Mouse (Mus musculus): ENCODE data around the gene Calhm1.

Gene Calhm1

DNA sequence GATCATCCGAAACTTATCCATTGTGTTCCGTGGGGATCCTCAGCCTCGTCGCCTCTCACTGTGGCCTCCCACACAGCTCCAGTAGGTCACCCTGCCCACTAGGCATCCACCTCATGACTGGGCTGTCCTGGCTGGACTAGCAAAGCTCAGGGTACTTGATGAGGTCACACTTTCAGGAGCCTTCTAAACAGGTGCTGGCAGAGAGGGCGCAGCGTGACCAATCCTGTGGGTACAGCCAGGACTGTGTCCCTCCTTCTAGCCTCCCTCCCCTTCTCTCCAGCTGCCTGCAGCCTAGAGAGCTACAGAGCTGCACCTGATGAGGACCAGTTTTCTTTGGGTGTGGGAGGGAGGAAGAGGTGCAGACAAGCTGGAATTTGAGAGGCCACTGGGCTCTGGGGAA is at the start of gene Calhm1:
Gene Calhm1, minus strand, starts transcription at position 101 of the 400 bp plus-strand sequence.
- in situ Hi-C loops (cut with MboI; ENCODE audit: low sequenced_read_pairs): no loop called here

DNA sequence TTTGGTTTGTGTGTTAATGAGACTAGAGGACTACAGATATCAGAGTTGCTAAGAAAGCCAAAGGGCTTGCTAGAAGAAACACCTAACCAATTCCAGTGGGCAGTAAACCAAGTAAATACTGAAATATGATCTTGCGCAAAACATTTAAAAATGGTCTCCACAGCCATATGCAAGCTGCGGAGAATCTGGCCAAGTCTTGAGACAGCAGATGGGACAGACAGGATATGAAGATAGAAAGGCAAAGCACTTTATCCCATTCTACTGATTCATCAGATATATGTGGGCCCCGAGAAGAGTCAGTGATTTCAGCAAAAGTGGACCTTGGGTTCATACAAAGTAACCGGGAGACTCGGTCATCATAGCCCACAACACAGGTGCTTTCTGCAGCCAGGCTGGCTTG is 48.1 kb upstream of the Calhm1 start:
- in situ Hi-C loops (cut with MboI; ENCODE audit: low sequenced_read_pairs): no loop called here

DNA sequence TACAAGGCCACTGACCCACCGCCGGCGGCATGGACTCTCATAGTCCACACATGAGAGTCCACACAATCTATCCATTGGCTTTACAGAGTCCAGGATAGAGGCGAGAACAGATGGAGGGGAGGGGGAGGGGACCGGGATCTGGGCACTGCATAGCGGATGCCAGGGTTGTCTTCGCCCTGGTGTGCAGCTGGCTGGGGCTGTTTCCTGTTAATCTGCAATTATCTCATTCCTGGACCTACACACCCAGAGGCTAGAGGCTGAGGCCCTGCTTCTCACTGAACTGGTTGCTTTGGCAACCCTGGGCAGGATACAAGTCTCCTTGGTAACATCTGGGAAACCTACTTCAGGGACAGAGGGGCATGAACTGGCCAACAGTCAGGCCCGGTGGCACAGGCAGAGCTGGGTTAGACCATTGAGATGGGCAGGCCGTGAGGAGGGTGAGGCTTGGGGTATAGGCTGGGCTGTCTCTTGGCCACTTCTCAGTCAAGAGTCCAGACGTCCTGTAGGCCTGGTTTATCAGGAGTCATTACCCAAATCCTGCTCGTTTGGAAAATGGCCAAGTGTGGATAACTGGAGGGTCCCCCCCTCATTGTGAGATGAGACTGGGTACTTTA is 44.6 kb upstream of the Calhm1 start:
- in situ Hi-C loops (cut with MboI; ENCODE audit: low sequenced_read_pairs): no loop called here

DNA sequence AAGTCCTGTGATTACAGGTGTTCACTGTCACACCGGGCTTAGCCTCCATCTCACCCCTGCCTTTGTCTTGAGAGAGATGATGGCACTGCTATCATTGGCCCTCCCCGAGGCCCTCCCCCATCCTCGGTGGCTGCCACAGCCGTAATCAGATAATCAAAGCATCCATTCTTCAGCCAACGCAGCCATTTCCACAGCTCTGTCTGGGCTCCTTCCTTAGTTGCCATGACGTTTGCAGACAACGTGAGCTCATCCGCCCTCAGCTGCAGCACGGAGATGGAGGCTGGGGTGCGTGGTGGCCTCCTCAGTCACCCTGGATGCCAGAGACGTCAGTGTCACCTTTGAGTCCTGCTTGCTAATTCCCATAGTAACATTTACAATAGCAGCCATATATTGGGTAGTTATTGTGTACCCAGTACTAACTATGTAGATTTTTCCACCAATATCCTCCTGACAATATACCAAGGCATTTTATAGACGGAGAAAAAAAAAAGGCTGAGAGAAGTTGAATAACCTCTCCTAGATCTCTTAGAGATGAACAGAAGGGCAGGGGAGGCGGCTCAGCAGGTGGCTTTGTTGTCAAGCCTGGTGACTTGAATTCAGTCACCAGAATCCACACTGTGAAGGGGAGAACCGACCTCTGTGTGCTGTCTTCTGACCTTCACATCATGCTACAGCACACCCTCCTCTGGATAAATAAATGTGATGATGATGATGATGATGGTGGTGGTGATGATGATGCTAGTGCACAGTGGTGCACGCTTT is 42.6 kb upstream of the Calhm1 start:
- in situ Hi-C loops (cut with MboI; ENCODE audit: low sequenced_read_pairs): no loop called here

DNA sequence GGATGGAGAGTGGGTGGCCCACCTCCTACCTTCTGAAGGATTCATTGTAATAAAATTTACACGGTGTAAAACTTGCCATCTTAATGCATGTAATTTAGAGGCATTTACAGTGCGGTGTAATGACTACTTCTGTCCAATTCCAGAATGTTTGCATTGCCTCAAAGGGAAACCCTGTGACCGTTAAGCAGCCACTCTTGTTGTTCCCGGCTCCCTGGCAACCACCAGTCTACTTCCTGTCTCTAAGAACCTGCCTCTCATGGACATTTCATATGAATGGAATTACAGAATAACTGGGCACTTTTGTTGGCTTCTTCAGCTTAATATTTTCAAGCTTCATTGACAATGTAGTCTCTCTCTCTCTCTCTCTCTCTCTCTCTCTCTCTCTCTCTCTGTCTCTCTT is 40.7 kb upstream of the Calhm1 start:
- in situ Hi-C loops (cut with MboI; ENCODE audit: low sequenced_read_pairs): no loop called here

DNA sequence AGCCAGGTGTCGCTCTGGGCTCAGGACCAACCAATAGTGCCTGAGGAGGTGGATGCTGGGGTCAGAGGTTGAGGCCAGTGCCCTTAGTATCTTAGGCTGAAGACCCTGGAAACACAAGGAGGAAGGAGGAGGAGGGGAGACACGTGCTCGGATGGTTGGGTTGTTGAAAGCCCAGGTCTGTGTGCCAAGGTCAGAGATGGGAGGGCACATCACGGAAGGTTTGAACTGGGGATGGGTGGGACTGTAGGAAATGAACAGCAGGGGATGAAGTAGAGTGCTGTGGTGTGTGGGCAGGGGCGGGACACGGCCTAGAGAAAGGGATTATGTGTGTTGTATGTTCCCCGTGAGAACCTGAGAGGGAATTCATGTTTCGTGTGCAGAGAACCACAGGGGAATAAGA is 40.2 kb upstream of the Calhm1 start:
- in situ Hi-C loops (cut with MboI; ENCODE audit: low sequenced_read_pairs): no loop called here

DNA sequence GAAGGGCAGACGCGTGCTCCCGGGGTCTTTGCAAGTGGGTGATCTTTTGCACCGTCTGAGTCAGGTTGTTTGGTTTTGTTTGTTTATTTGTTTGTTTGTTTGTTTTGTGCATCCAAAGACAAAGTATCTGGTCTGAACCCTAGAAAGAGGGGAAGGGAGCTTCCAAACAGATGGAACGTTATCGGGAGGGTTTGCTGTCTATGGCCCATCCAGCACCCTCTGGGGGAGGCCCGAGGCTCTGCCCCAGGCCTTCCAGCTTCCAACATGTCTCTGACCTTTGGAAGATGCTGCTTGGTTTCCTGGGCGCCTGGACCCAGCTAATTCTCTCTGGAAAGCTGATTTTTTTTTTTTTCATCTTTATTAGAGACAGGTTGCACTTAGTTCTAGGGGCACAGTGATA is 36.0 kb upstream of the Calhm1 start:
- in situ Hi-C loops (cut with MboI; ENCODE audit: low sequenced_read_pairs): no loop called here

DNA sequence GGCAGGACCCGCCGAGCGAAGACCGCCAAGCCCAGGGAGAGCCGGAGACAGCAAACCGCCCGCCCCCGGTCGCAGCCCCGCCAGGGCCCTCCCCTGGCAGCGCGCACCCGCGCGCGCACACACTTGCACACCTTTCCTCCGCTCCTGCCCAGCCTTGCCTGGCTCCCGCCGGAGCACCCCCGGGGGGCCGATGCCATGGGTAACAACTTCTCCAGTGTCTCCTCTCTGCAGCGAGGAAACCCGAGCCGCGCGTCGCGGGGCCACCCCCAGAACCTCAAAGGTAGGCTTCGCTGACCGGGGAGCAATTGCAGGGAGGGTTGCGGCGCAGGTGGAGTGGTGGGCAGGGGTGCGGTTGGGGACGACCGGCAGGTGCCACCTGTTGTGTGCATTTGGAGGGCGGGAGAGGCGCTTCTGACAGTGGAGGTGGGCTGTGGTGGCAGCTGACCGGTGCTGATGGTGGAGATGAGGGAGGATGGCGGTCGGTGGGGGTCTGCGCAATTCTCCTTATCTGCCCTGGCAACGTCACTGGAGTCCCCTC is 35.3 kb upstream of the Calhm1 start:
- in situ Hi-C loops (cut with MboI; ENCODE audit: low sequenced_read_pairs): no loop called here

DNA sequence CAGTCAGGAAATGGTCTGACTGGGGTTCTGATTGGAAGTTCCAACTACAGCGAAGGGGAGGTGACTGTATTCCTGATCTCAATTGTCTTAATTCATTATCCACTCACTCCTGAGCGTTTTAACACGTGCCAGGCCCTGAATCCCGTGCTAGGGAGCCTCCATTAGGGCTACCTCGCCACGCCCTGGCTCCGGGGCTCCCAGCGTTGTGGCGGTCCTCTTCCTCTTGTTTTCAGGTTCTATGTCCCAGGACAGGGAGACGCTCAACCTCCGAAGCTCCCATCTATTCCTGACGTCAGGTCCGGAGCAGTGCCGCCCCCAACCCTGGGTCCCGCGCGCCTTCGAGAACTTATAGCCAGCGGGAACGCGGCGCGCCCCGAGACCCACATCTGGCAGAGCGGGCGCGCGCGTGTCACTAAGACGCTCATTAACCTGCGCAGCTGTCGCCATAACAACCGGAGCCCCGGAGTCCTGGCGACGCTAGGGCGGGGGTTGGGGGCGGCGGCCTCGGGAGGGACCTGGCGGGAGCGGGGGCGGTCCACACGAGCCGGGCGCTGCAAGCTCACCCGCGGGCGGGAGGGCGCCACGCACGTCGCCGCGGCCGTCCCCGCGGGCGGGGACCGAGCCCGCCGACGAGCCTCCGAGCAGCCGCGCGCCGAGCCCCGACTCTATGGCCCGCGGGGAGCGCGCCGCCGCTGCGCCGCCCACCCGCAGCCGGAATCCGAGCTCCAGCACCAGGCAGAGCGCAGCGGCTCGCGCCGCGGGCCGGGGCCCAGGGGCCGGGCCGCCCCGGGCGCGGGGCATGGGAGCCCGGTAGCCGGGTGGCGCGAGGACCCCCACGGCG is 34.6 kb upstream of the Calhm1 start, which contains the start of gene Neurl1a:
Gene Neurl1a, plus strand, starts transcription at position 390 of the 841 bp plus-strand sequence.
- in situ Hi-C loops (cut with MboI; ENCODE audit: low sequenced_read_pairs): no loop called here

DNA sequence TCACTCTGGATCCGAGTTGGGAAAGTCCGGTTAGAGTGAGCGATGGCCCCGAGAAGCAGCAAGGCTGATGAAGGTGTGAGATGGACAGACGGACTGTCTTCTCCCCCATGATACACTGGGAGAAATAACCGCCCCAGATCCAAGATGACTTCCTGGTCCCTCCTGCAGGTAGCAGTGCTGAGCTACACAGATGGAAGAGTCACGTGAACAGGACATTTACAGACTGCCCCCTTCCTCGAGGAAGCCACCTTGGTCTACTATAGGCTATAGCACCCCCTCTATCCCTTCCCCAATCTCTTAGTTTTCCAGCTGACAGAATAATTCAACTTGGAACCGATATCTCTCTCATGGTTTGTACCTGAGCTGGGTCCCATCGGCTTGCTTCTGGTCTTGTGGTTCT is 33.9 kb upstream of the Calhm1 start:
- in situ Hi-C loops (cut with MboI; ENCODE audit: low sequenced_read_pairs): no loop called here

DNA sequence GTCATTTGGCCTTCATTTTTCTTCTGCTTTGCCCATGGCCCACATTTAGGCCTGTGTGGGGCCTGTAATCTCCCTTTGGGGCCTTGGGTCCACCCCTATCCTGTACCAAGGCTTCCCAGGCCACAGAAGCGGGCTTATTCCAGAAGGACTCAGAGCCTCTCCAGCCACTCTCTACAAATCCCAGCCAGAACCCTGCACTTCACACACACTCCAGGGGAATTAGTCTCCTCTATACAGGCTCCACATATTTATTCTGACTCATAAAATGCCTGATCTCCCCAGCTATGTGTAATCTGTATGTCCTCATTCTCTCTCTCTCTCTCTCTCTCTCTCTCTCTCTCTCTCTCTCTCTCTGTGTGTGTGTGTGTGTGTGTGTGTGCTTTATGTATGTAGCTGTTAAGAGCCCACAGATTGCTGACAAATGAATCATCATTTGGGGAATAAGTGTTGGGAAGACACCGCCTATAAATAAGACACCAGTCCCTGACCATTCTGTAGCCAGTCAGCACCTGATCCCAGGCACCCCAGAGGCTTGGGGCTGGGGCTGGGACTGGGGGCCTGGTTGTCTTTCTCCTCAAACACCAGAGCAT is 33.0 kb upstream of the Calhm1 start:
- in situ Hi-C loops (cut with MboI; ENCODE audit: low sequenced_read_pairs): no loop called here

DNA sequence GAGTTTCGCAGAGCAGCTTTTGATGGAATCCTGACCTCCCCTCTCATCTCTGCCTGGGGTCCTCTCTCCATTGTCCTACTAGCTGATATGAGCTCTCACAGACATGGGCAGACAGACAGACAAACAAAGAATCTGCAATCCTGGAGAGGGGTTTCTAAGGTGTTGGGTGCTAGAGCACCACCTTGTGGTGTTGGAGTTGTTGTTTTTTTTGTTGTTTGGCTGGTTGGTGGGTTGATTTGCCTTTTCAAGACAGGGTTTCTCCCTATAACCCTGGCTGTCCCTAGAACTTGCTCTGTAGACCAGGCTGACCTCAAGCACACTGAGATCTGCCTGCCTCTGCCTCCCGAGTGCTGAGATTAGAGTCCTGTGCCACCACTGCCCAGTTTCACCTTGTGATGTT is 31.4 kb upstream of the Calhm1 start:
- in situ Hi-C loops (cut with MboI; ENCODE audit: low sequenced_read_pairs): no loop called here

DNA sequence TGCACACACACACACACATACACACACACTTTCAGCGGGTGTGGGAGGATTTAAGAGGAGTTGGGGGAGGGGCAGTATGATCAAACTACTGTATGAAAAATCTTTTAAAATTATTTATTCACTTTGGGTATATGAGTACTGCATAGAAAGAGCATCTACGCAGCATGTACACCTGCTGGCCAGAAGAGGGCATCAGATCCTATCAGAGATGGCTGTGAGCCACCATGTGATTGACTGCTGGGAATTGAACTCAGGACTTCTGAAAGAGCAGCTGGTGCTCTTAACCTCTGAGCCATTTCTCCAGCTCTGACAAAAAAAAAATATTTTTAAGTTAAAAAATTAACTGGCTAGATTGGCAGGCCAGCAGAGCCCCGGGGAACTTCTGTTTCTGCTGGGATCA is 30.5 kb upstream of the Calhm1 start:
- in situ Hi-C loops (cut with MboI; ENCODE audit: low sequenced_read_pairs): no loop called here

DNA sequence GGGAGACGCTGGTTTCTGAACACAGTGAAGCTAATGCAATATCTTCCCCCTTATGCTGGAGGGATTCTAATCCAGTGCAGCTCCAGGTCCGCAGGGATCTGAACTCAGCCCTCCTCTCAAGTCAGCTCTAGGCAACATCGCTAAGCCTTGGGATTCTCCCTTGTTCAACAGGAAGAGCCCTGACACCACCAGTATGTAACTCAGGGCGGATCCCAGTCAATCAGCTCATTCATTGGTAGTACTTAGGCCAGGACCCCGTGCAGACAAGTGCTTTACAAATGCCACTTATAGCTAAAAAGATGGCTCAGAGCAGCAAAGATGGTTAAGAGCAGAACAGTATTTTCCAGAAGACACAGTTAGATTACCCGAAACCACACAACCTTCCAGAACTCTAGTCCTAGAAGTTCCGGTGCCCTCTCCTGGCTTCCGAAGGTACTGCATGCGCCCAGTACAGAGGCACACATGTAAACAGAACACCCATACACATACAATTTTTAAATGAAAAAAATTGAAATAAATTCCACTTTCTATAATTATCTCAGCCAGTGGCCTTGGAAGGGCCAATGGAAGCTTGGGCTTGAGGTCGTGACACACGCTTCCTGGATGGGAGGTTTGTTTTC is 24.8 kb upstream of the Calhm1 start:
- in situ Hi-C loops (cut with MboI; ENCODE audit: low sequenced_read_pairs): no loop called here

DNA sequence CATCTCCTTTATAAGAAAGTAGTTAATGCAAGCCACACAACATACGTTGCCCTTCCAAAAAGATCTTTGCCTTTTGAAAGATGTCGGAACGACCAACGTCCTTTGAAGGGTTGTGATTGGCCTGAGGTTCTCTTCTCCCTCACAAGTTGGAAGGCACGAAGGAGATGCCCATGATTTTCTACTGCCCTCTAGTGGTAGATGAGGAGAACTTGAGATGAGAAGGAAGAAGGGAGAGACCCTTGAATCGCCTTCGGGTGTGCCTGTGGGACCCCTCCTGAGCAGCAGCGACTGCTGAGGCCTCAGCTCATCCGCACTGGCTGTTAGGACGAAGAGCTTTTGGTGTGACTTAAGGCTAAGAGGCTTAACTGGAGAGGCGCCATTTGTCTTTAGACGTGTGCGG is 24.2 kb upstream of the Calhm1 start:
- in situ Hi-C loops (cut with MboI; ENCODE audit: low sequenced_read_pairs): no loop called here

DNA sequence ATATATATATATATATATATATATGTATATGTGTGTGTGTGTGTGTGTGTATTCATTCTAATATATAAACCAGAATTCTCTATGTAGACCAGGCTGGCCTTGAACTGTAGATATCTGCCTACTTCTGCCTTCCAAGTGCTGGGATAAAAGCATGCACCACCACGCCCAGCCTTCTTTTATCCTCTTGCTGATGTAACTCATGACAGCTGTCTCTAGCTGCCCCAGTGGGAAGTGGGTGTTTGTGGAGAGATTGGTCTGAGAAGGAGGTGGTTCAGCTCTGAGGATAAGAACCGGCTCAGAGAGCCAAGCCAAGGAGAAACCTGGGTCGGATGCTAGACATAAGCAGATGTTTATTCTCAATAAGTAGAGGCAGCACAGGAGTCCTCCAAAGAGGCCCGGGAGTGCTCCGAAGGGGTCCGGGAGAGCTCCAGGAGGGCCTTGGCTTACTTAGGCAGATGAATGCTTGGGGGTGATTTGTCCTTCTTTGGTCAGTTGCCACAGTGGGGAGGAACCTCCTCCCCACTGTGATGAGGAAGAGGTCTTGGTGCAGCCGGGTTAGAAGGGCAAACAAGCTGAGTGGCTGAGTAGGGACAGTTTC is 23.7 kb upstream of the Calhm1 start:
- in situ Hi-C loops (cut with MboI; ENCODE audit: low sequenced_read_pairs): no loop called here

DNA sequence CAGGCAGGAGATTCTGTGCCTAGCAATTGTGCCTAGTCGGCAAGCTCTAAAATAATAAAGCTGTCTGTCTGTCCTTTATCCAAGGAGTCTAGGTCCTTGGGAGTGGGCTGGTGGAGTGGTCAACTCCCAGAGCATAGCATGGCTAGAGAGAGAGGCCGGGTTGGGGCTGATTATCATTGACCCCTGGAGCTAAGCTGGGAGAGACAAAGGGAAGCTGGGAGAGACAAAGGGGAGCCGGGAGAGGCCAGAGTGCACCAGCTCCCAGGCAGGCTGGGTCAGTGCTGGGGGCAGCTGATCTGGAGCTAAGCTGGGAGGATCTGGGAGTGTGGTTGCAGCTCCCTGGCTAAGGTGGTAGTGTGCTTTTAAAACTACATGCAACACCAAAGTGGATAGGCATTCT is 22.7 kb upstream of the Calhm1 start:
- in situ Hi-C loops (cut with MboI; ENCODE audit: low sequenced_read_pairs): no loop called here

DNA sequence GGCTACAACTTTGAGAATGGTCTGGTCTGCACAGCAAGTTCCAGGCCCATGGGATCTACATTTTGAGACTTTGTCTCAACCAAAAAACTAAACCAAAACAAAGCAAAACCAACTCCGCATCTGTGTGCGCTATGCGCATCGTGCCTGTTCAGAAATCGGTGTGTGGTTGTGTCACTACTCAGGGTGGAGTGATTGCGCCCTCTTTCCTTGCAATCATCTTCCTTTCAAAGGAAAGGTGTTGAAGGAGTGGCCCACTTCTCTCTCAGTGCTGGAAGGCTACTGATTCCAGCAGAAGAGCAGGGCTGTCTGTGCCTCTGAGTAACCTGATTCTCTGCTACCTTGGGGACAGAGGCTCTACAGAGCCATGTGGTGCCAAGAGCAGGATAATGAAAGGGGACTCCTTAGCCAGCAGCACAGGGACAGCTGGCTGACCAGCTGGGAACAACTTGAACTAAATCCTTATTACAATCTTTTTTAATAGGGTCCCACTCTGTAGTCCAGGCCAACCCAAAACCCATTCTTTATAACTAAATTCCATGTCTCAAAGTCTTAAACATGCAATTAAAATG is 19.2 kb upstream of the Calhm1 start:
- in situ Hi-C loops (cut with MboI; ENCODE audit: low sequenced_read_pairs): no loop called here

DNA sequence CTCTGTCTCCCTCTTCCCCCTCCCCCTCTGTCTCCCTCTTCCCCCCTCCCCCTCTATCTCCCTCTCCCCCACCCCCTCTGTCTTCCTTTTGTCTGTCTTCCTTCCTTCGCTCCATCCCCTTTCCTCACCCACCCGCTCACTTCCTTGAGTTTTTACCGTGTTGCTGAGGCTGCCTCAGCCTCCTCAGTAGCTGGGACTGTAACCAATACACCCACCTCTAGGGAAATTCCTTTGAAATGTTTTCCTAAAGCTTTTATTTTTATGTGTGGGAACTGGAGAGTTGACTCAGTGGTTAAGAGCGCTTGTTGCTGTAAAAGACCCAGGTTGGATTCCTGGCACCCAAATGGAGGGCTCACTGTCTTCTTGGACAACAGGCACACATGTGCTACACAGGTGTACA is 17.6 kb upstream of the Calhm1 start:
- in situ Hi-C loops (cut with MboI; ENCODE audit: low sequenced_read_pairs): no loop called here

DNA sequence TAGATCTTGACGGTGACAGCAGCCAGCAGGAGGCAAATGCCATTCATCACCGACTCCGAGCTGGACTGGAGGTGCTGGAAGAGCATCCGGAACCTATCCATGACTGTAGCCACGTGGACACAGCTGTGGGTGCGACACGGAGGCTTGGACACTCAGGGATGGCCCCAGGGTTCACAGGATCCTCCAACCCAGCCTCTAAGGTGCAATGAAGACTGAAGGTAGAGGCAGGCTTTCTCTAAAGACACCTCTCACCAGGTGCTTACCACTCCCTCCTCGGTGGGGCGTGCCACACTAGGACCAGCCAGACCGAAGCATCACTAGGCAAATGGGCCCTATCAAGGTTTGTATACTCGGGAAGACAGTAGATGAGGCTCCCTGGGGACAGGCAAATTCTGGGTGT is 13.6 kb upstream of the Calhm1 start, which contains the start of gene Calhm3:
Gene Calhm3, minus strand, starts transcription at position 101 of the 400 bp plus-strand sequence.
- in situ Hi-C loops (cut with MboI; ENCODE audit: low sequenced_read_pairs): no loop called here

Measured in CH12F3 (cell line).